Mouse (Mus musculus): ENCODE data around the gene Dtx4. TPM values are rescaled to one million over a fixed set of nuclear protein-coding genes. Genes with fewer than 3 reads are reported as not detected.

The Dtx4 gene
- total and polyA plus RNA-seq, 3 experiments: 16.4 to 30.5 (median 21.2) TPM

DNA sequence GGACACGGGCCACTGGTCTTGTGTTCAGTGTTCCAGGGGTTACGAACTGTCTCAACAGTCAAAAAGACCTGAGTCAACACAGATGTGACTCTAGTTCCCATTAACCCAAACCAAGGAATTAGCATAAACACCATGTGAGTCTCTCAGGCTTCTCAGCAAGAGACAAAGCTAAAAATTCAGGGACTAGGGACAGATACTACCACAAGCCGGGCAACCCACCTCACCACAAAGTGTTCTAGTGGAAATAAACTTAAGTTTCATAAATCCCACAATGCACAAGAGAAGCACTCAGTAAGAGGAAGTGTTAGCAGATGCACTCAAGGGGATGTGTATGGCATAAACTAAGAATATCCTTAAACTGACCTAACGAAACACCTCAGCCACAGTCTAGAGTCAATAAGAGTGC, 66.2 kb downstream of the Dtx4 start (continued):
- TF ChIP-seq EP300 (IDR thresholded peaks at IDR 0.05; ENCODE audit: low read length): peak; percentile 96
- no peak for TF ChIP-seq POLR2AphosphoS2 (IDR thresholded peaks at IDR 0.05; ENCODE audit: low read depth, low read length)
- TF ChIP-seq SMC3 (IDR thresholded peaks at IDR 0.05; ENCODE audit: low read depth, low read length): no peak
- TF ChIP-seq ETS1 (conservative IDR thresholded peaks at IDR 0.05; ENCODE audit: low read depth, low read length): peak; percentile 95
- TF ChIP-seq TCF12 (IDR thresholded peaks at IDR 0.05; ENCODE audit: low read depth, low read length): peak; percentile 97
- no peak for TF ChIP-seq PAX5 (IDR thresholded peaks at IDR 0.05; ENCODE audit: low read length)
- TF ChIP-seq E2F4 (IDR thresholded peaks at IDR 0.05; ENCODE audit: insufficient replicate concordance, low read depth, low read length): no peak
- TF ChIP-seq ZNF384 (IDR thresholded peaks at IDR 0.05; ENCODE audit: low read depth, low read length): peak; percentile 54; the same call in 1 of the 2 replicates
- peak; percentile 90 for TF ChIP-seq IRF4 (IDR thresholded peaks at IDR 0.05; ENCODE audit: low read depth, low read length)
- no peak for TF ChIP-seq GABPA (IDR thresholded peaks at IDR 0.05; ENCODE audit: insufficient replicate concordance, low read depth, low read length)

- Histone ChIP-seq H3K9ac (ENCODE audit: insufficient read depth, low read depth) (no peak overlapping the region), H3K9me3 (replicated peaks; ENCODE audit: low read length) (peaks cover 2% of the 10 kb centered on the region), H3K79me2 (replicated peaks; ENCODE audit: control insufficient read depth, extremely low read depth, insufficient read depth, poor library complexity, severe bottlenecking) (no peaks in the 10 kb centered on the region), H3K27me3 (replicated peaks) (no peaks in the 10 kb centered on the region), H3K36me3 (replicated peaks in 1 of 2; ENCODE audit: control insufficient read depth in 1 of 2, insufficient read depth in 1 of 2, low read length in 1 of 2) (no peaks in the 10 kb centered on the region), H3K4me2 (ENCODE audit: insufficient read depth, low read depth, poor library complexity, severe bottlenecking) (no peak overlapping the region), H3K27ac (ENCODE audit: insufficient read depth, low read depth) (peak overlapping the region; percentile 67; the same call in 1 of the 2 replicates), H3K4me3 (replicated peaks in 1 of 3; ENCODE audit: low read depth in 2 of 3, low read length in 2 of 3, poor library complexity in 1 of 3) (no peak overlapping the region), H3K4me1 (ENCODE audit: control insufficient read depth in 1 of 2, insufficient read depth in 2 of 2) (peaks cover 18 to 36% of the 10 kb centered on the region in 2 experiments)
- DNase-seq (ENCODE audit: extremely low read depth): peak; percentile 88
- in situ Hi-C loops (cut with MboI; ENCODE audit: low pct_ligation_motif_present, low pct_unique_long_range_greater_than_20kb, low sequenced_read_pairs): loop anchor here (5.0 to 10.0 kb wide), 3 partner anchors 64 to 298 kb away; no protein-coding TSS in a partner anchor
- dilution Hi-C loops (cut with MboI; ENCODE audit: extremely low pct_ligation_motif_present, extremely low pct_unique_long_range_greater_than_20kb, low sequenced_read_pairs): no loop called here
- TF ChIP-seq JUN (IDR thresholded peaks at IDR 0.05; ENCODE audit: insufficient read depth, low read depth, low read length) (no peak; the same call in 1 of the 2 replicates), IRF4 (IDR thresholded peaks at IDR 0.05; ENCODE audit: low read depth, low read length) (peak; percentile 66; the same call in 1 of the 2 replicates), KAT2A (IDR thresholded peaks at IDR 0.05; ENCODE audit: insufficient replicate concordance, low read length) (no peak), CHD2 (IDR thresholded peaks at IDR 0.05; ENCODE audit: low read length) (no peak), POLR2AphosphoS2 (IDR thresholded peaks at IDR 0.05; ENCODE audit: low read depth, low read length) (no peak), ZMIZ1 (IDR thresholded peaks at IDR 0.05; ENCODE audit: low read depth, low read length) (no peak), NELFE (IDR thresholded peaks at IDR 0.05; ENCODE audit: low read depth, low read length) (peak; percentile 59; the same call in 1 of the 2 replicates), BHLHE40 (IDR thresholded peaks at IDR 0.05; ENCODE audit: low read depth, low read length) (peak; percentile 36; the same call in 1 of the 2 replicates), MAX (IDR thresholded peaks at IDR 0.05; ENCODE audit: low read length) (0 out of 2 replicates have a peak, but pooled peaks have one; percentile 47), MEF2A (IDR thresholded peaks at IDR 0.05; ENCODE audit: borderline replicate concordance, low read depth, low read length) (peak; percentile 74), JUND (conservative IDR thresholded peaks at IDR 0.05; ENCODE audit: low read depth, low read length) (peak; percentile 51; the same call in 1 of the 2 replicates), MAZ (IDR thresholded peaks at IDR 0.05; ENCODE audit: low read depth, low read length) (peak; percentile 57; the same call in 1 of the 2 replicates), POLR2A (IDR thresholded peaks at IDR 0.05; ENCODE audit: low read depth, low read length) (no peak), PAX5 (IDR thresholded peaks at IDR 0.05; ENCODE audit: low read length) (no peak), SIN3A (IDR thresholded peaks at IDR 0.05; ENCODE audit: low read length) (peak; percentile 82), MYC (IDR thresholded peaks at IDR 0.05; ENCODE audit: low read depth, low read length) (peak; percentile 68), ZNF384 (IDR thresholded peaks at IDR 0.05; ENCODE audit: low read depth, low read length) (no peak), MXI1 (IDR thresholded peaks at IDR 0.05; ENCODE audit: low read depth, low read length) (peak; percentile 81), ZC3H11A (IDR thresholded peaks at IDR 0.05; ENCODE audit: low read depth, low read length) (peak; percentile 91), MAFK (IDR thresholded peaks at IDR 0.05; ENCODE audit: insufficient replicate concordance, low read length) (no peak), RAD21 (IDR thresholded peaks at IDR 0.05; ENCODE audit: low read depth, low read length) (peak; percentile 99), NRF1 (IDR thresholded peaks at IDR 0.05; ENCODE audit: low read depth, low read length) (no peak), USF1 (IDR thresholded peaks at IDR 0.05; ENCODE audit: low read depth, low read length) (no peak), HCFC1 (IDR thresholded peaks at IDR 0.05; ENCODE audit: low read depth, low read length) (peak; percentile 45; the same call in 1 of the 2 replicates), ZKSCAN1 (IDR thresholded peaks at IDR 0.05; ENCODE audit: borderline replicate concordance, low read depth, low read length) (no peak), USF2 (conservative IDR thresholded peaks at IDR 0.05; ENCODE audit: low read depth, low read length) (no peak), UBTF (IDR thresholded peaks at IDR 0.05; ENCODE audit: low read depth, low read length) (no peak), CHD1 (IDR thresholded peaks at IDR 0.05; ENCODE audit: low read depth, low read length) (no peak), ELF1 (IDR thresholded peaks at IDR 0.05; ENCODE audit: low read depth, low read length) (no peak), E2F4 (IDR thresholded peaks at IDR 0.05; ENCODE audit: insufficient replicate concordance, low read depth, low read length) (no peak), TBP (conservative IDR thresholded peaks at IDR 0.05; ENCODE audit: low read depth, low read length) (no peak), CTCF (conservative IDR thresholded peaks at IDR 0.05 in 1 of 2, IDR thresholded peaks at IDR 0.05 in 1 of 2; ENCODE audit: low read depth in 2 of 2, low read length in 2 of 2) (peak; percentile 63 to 97), TCF12 (IDR thresholded peaks at IDR 0.05; ENCODE audit: low read depth, low read length) (peak; percentile 61)
Observed at GRCm38 (mm10) chr19:12433033-12433432, 68.2 kb downstream of the Dtx4 start.

All from CH12.LX (cell line).